Mouse (Mus musculus) neural tube, embryonic 12.5 days (tissue): ENCODE data around the gene Ugp2. TPM values are rescaled to one million over a fixed set of nuclear protein-coding genes. Genes with fewer than 3 reads are reported as not detected.
A peak's percentile ranks its signal among the peaks of the same experiment; 100 is the strongest.

Experiments
- ATAC-seq: fragments of 200-750 bp; cut with Nextera tagmentation; 2 replicates; pipeline ENCODE4 v1.8.0; 2017; ENCODE audit warnings: low read depth, mild to moderate bottlenecking, moderate TSS enrichment, moderate library complexity; ENCODE audit not compliant: low FRiP score
- H3K27ac ChIP-seq: fragments of 300-500 bp; sonication (generic); 2 replicates; pipeline ENCODE4 v1.5.1; 2016
- H3K27me3 ChIP-seq: fragments of 300-500 bp; sonication (generic); replicated peaks from 2 replicates; pipeline ENCODE4 v1.6.1; 2016; ENCODE audit warnings: mild to moderate bottlenecking
- H3K36me3 ChIP-seq: fragments of 300-500 bp; sonication (generic); 2 replicates; pipeline ENCODE4 v1.6.1; 2016; ENCODE audit warnings: mild to moderate bottlenecking
- H3K4me1 ChIP-seq: fragments of 300-500 bp; sonication (generic); 2 replicates; pipeline ENCODE4 v1.6.1; 2016
- H3K4me2 ChIP-seq: fragments of 300-500 bp; sonication (generic); replicated peaks from 2 replicates; pipeline ENCODE4 v1.6.1; 2016; ENCODE audit warnings: mild to moderate bottlenecking
- H3K4me3 ChIP-seq: fragments of 300-500 bp; sonication (generic); 2 replicates; pipeline ENCODE4 v1.5.1; 2016
- H3K9ac ChIP-seq: fragments of 300-500 bp; sonication (generic); 2 replicates; pipeline ENCODE4 v1.6.1; 2016; ENCODE audit warnings: mild to moderate bottlenecking
- H3K9me3 ChIP-seq: fragments of 300-500 bp; sonication (generic); 2 replicates; pipeline ENCODE4 v1.6.1; 2016; ENCODE audit warnings: mild to moderate bottlenecking
- WGBS: fragments of 180-500 bp; shearing (Covaris S2); methylation state at CpG from one replicate; pipeline ENCODE4 v1.1.7; 2016; 5-methylcytosine and 5-hydroxymethylcytosine counted together
- polyA plus RNA-seq: library from polyadenylated mRNA; unstranded; fragments of >200 nt; fragmentation: Nextera tagmentation; extraction: Ambion mirVana; gene quantifications from 2 replicates; pipeline ENCODE4 v1.2.1, GENCODE M21; 2016

The Ugp2 gene
- polyA plus RNA-seq, 1 experiment from 2014 or later = 75.0 TPM

DNA sequence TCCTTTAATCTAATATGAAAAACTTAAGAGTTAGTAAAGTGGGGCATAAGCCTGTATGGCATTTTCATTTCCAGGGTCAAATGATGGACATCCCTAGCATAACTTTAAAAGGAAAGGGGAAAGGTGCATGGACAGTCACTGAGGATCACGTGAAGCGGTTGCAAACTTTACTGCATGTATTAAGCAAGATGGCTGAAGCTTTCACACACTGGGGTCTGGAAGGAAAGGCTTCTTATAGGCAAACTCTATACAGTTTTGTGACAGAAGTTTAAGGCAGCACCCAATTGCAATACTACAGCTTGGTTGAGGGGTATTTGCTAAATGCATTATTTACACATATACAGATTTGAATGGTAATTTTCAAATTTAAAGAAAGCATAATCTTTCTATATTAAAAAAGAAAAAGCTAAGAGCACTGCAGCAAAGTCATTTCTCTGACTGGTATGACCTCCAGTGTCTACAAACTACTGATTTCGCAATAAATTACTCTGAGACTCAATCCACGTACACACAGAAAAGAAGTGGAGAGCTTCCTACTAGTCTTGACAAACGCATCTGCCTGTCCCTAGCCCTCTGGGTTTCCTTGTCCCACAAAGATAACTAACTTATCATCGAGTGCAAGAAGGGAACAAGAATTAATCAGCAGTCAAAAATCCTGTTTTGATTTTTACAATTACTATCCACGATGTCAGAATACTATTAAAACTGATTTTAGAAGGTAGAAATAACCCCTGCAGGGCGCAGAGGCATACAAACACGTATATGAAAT, 1.6 kb downstream of the Ugp2 start:
- no peak overlapping the region for H3K27ac ChIP-seq
- H3K9me3 ChIP-seq = no peaks in the 10 kb centered on the region
- peak overlapping the region; percentile 64 for H3K4me2 ChIP-seq
- peaks cover 17% of the 10 kb centered on the region for H3K4me1 ChIP-seq
- H3K36me3 ChIP-seq = no peaks in the 10 kb centered on the region
- no peaks in the 10 kb centered on the region for H3K27me3 ChIP-seq
- WGBS = 26% methylated on average over 9 of the region's 9 CpGs
- ATAC-seq = no peak
- H3K4me3 ChIP-seq = peak overlapping the region; percentile 80
- peak overlapping the region; percentile 80; the same call in 1 of the 2 replicates for H3K9ac ChIP-seq

DNA sequence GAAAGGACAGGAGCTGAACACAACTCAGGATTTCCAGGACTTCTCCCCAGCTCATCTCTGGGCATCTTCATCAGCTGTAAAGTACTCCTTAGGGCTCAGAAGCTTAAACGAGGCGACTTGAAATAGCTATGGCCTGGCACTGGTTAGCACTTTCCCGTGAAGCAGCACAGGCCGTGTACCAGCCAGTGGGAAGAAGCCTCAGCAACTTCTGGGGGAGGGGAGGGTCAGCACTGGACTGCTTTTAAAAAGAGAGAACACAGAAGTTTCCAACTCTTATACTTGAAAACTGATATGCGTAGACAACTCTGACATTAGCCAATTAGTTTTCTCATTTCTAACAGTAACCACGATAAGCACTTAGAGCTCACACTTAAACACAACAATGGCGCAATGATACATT, 2.5 kb downstream of the Ugp2 start:
- no peak for ATAC-seq
- 50% methylated on average over 7 of the region's 7 CpGs for WGBS
- no peak overlapping the region for H3K9ac ChIP-seq
- no peaks in the 10 kb centered on the region for H3K9me3 ChIP-seq
- H3K36me3 ChIP-seq = no peaks in the 10 kb centered on the region
- no peaks in the 10 kb centered on the region for H3K27me3 ChIP-seq
- H3K27ac ChIP-seq = no peak overlapping the region
- peaks cover 17% of the 10 kb centered on the region for H3K4me1 ChIP-seq
- H3K4me2 ChIP-seq = peak overlapping the region; percentile 64
- 0 out of 2 replicates have a peak overlapping the region, but pooled peaks have one; percentile 3 for H3K4me3 ChIP-seq

DNA sequence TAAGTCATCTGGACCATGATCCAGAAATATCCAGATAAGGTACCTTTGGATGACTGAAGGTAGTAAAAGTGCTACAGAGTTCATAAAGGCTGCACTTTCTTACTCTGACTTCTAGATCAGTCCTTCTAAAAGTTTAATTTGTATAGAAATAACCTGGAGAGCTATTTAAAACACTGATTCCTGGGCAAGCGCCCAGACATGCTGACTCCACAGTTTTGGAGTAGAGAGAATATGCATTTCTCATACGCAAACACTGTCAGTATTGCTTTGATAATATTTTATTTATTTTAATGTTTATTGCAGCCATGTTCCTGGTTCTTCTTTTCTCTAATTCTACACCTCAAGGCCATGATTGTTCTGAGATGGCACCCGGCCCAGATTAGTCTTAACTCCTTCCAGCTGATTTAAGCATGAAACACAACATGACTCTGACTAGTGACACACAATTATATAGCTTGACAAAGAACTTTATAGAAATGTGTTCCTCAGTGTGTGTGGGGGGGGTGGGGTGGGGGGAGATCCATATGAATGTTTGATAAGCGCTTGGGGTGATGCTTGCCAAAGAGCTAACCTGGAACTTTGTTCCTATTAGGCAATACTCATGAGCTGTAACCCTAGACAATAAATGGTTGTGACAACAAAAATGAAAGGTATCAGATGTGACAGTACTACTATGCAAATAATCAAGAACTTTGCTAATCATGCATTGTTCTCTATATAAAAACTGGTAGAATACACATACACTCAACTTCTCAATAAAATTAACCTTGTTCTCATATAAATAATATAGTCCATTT, 7.7 kb downstream of the Ugp2 start:
- Histone ChIP-seq H3K9ac (no peak overlapping the region), H3K4me2 (no peak overlapping the region), H3K4me3 (no peak overlapping the region), H3K36me3 (no peaks in the 10 kb centered on the region), H3K27ac (no peak overlapping the region), H3K27me3 (no peaks in the 10 kb centered on the region), H3K4me1 (peaks cover 3% of the 10 kb centered on the region), H3K9me3 (no peaks in the 10 kb centered on the region)
- WGBS = 95% methylated on average over 4 of the region's 4 CpGs
- ATAC-seq = no peak

DNA sequence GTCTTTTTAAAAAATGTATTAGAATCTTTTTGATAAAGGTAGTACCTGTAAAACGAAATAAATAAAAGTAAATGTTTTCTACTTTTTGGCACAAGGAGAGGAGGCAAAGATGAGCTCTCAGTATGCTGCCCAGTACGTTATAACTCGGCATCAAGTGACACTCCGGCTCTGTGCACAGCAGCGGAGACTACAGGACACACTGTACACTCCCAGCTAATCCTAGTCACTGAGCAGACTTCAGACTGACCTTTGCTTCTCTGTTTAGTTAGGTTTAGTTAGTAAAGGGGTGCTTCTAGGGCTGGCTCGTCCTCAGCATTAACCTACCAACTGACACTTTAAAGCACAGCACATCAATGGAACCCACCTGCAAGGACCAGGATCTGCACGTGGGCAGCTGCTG, 19.7 kb downstream of the Ugp2 start:
- no peak overlapping the region for H3K27ac ChIP-seq
- WGBS = 91% methylated on average over 7 of the region's 7 CpGs
- no peaks in the 10 kb centered on the region for H3K4me1 ChIP-seq
- H3K9me3 ChIP-seq = no peaks in the 10 kb centered on the region
- H3K27me3 ChIP-seq = no peaks in the 10 kb centered on the region
- H3K4me2 ChIP-seq = no peak overlapping the region
- no peak for ATAC-seq
- peaks cover 12% of the 10 kb centered on the region for H3K36me3 ChIP-seq
- no peak overlapping the region for H3K9ac ChIP-seq
- H3K4me3 ChIP-seq = no peak overlapping the region

DNA sequence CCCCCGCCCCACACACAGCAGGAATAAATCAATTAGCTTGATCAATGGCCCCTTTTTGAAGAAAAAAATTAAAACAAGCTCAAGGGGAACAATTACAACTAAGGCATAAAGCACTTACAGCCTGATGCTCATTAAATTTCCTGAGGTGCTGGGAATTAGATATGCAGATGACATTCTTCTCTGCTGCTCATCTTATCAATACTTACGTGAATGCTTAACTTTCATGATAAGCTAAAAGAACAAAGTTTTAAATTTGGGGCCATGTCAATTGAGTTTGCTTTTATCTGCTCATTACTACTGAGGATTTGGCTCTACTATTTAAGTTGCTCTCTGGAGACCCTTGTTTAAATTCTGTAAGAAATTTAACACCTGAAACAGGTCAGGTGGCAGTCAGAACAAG, 22.1 kb downstream of the Ugp2 start:
- Histone ChIP-seq H3K27me3 (no peaks in the 10 kb centered on the region), H3K4me3 (no peak overlapping the region), H3K27ac (no peak overlapping the region), H3K4me2 (no peak overlapping the region), H3K36me3 (peaks cover 19% of the 10 kb centered on the region), H3K9me3 (no peaks in the 10 kb centered on the region), H3K9ac (no peak overlapping the region), H3K4me1 (no peaks in the 10 kb centered on the region)
- ATAC-seq = no peak
- WGBS = 87% methylated on average over 2 of the region's 2 CpGs

DNA sequence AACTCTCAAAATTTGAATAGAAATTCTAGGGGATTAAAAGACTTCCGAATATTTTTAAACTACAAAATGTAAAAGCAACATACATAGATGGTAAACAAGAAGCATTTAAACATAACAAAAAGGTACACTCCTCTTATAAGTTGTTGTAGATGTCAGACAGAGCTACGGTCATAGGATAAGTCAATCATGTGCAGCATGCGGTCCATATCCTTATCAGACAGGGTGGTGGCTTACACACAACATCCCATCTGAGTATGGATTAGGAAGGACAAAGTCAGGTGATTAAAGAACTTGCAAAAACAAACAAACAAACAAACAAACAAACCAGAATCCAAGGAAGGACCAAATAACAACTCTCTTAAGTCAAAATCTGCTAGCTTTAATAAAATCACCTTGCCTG, 25.0 kb downstream of the Ugp2 start:
- no peaks in the 10 kb centered on the region for H3K4me1 ChIP-seq
- H3K4me3 ChIP-seq = no peak overlapping the region
- H3K4me2 ChIP-seq = no peak overlapping the region
- WGBS = 95% methylated on average over 3 of the region's 3 CpGs
- H3K27ac ChIP-seq = no peak overlapping the region
- ATAC-seq = no peak
- peaks cover 15% of the 10 kb centered on the region for H3K36me3 ChIP-seq
- no peak overlapping the region for H3K9ac ChIP-seq
- H3K27me3 ChIP-seq = no peaks in the 10 kb centered on the region
- H3K9me3 ChIP-seq = no peaks in the 10 kb centered on the region

DNA sequence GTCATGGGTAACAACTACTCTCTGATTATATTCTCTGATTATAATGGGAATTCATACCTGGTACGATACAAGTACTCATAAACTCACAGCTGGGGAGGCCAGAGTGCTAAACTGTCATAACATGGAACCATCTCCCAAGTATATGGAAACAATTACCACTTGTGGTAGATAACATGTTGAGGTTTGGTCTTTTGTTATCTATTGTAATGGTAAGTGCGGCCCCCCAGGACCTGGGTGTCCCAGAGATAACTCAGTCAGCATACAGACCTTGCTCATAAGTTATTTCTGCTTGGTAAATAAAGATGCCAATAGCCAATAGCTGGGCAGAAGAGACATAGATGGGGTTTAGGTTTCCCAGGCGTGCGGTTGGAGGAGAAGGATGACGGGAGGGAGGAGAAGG, 27.5 kb downstream of the Ugp2 start:
- WGBS = 95% methylated on average over 5 of the region's 5 CpGs

DNA sequence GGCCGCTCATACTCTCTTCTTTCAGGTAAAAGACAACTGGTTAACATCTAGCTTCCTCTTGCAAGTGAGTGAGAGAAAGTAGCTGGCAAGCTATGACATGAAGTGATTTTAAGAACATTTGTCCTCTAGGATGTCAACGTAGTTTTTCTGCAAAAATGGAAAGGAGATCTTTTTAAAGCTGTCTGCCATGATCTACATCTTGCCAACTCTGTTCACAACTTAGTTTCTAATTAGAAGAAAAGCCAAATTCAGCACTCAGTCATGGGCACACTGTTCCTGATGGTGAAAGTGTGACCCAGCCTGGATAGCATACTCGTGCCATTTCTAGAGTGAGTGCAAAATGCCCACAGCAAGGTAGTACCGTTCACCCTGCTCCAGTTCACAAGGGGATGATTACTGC, 31.9 kb downstream of the Ugp2 start:
- H3K9ac ChIP-seq = no peak overlapping the region
- no peak for ATAC-seq
- H3K9me3 ChIP-seq = no peaks in the 10 kb centered on the region
- 85% methylated on average over 4 of the region's 4 CpGs for WGBS
- H3K36me3 ChIP-seq = peaks cover 8% of the 10 kb centered on the region; the same call in 1 of the 2 replicates
- H3K4me1 ChIP-seq = no peaks in the 10 kb centered on the region
- H3K4me2 ChIP-seq = no peak overlapping the region
- H3K27me3 ChIP-seq = no peaks in the 10 kb centered on the region
- no peak overlapping the region for H3K27ac ChIP-seq
- no peak overlapping the region for H3K4me3 ChIP-seq

More for the DNA sequence above, 27.5 kb downstream of the Ugp2 start:
- no peak for ATAC-seq
- no peaks in the 10 kb centered on the region for H3K4me1 ChIP-seq
- no peak overlapping the region for H3K4me3 ChIP-seq
- no peak overlapping the region for H3K4me2 ChIP-seq
- no peaks in the 10 kb centered on the region for H3K9me3 ChIP-seq
- H3K27ac ChIP-seq = no peak overlapping the region
- peaks cover 15% of the 10 kb centered on the region; the same call in 1 of the 2 replicates for H3K36me3 ChIP-seq
- no peak overlapping the region for H3K9ac ChIP-seq
- H3K27me3 ChIP-seq = no peaks in the 10 kb centered on the region

DNA sequence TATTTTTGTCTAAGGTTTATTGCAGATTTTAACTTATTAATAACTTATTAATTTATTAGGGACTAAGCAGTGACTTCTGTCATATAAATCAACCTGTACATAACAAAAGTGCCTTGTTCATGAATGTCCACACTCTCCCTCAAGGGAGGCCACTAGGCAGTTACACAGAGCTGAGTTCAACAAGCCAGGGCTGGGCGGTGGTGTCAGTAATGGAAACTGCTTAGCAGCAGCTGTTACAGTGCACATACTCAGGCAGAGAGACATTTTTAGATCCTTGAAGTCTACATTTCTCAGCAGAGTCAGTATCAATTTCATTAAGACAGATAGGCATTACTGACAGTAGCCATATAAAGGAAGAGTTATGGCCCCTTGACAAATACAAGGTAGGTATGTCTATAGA, 33.1 kb downstream of the Ugp2 start:
- Histone ChIP-seq H3K9me3 (no peaks in the 10 kb centered on the region), H3K4me2 (no peak overlapping the region), H3K27ac (no peak overlapping the region), H3K9ac (no peak overlapping the region), H3K4me1 (no peaks in the 10 kb centered on the region), H3K4me3 (no peak overlapping the region), H3K36me3 (peaks cover 7% of the 10 kb centered on the region; the same call in 1 of the 2 replicates), H3K27me3 (no peaks in the 10 kb centered on the region)
- 0 out of 2 replicates have a peak, but pooled peaks have one; percentile 29 for ATAC-seq
- WGBS = 72% methylated on average over 1 of the region's 1 CpGs

DNA sequence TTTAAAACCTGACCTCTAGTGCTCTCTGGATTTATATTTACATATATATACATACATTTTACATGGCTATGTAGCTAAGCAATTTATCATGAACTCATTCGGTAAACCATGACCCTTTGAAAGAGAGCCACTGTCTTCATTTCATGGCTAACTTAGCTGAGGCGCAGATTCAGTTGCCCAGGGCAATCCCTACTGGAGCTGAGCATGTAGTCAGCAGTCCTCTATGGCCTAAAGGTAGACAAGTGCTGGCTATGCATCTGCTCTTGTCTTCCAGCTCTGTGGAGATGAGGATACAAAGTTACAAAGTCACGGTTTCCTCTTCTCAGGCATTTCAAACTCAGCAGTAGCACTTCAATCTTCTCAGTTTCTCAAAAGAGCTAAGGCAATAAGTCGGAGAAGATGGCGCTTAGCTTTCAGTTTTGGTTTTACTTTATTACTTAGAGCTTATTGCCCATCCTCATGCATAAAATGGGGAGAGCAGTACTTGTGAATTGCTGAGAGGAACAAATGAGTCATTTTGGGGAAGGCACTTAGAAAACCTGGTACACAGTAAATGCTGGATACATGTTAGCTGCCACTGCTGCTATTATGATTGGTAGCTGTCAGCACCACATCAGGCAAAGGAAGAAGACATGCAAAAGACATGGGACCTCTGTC, 38.2 kb downstream of the Ugp2 start:
- no peak overlapping the region for H3K27ac ChIP-seq
- H3K4me1 ChIP-seq = no peaks in the 10 kb centered on the region
- no peak for ATAC-seq
- H3K4me2 ChIP-seq = no peak overlapping the region
- no peaks in the 10 kb centered on the region for H3K9me3 ChIP-seq
- 87% methylated on average over 5 of the region's 5 CpGs for WGBS
- H3K36me3 ChIP-seq = peaks cover 37% of the 10 kb centered on the region
- H3K4me3 ChIP-seq = no peak overlapping the region
- H3K27me3 ChIP-seq = no peaks in the 10 kb centered on the region
- no peak overlapping the region for H3K9ac ChIP-seq

DNA sequence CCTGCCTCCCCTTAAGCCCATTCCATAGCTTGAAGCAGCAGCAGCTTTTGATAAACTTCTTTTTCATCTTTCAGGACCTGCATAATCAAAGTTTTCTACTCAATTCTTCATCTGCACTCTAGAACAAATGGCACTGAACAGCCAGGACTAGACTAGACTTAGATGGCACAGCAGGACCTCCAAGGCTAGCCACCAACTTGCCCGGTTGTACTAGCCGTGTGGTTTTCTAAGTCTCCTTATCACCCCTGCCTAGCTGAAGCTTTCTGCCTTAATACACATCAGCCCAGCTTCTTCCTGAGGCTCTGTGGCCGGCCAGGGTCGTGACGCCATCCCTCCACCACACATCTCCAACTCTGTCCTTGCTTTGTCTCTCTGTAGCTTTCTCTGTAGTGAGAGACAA, 42.9 kb downstream of the Ugp2 start:
- Histone ChIP-seq H3K9ac (no peak overlapping the region), H3K4me3 (no peak overlapping the region), H3K27ac (no peak overlapping the region), H3K4me2 (no peak overlapping the region), H3K27me3 (no peaks in the 10 kb centered on the region), H3K36me3 (peaks cover 38% of the 10 kb centered on the region), H3K4me1 (no peaks in the 10 kb centered on the region), H3K9me3 (no peaks in the 10 kb centered on the region)
- 94% methylated on average over 5 of the region's 5 CpGs for WGBS
- ATAC-seq = no peak

DNA sequence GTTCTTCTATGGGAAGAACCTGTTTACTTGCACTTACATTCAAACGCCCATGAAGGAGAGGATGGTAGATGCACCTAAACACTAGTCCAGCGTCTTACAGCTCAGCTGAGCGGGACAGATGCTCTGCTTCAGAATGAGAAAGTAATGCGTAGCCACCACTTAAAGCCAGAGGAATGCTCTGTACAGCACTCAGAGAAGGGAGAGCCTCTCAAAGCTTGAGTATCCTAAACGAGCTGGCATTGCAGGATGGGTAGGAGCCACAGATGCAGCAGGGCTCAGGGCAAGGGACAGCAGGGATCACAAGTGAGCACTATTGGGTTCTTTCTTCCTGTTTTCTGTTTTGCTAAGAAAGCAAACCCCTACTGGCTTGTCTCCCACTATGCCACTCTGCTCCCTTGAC, 43.5 kb downstream of the Ugp2 start:
- Histone ChIP-seq H3K4me3 (no peak overlapping the region), H3K4me2 (no peak overlapping the region), H3K27me3 (no peaks in the 10 kb centered on the region), H3K9ac (no peak overlapping the region), H3K36me3 (peaks cover 35% of the 10 kb centered on the region), H3K27ac (no peak overlapping the region), H3K9me3 (no peaks in the 10 kb centered on the region), H3K4me1 (no peaks in the 10 kb centered on the region)
- ATAC-seq = no peak
- 92% methylated on average over 5 of the region's 5 CpGs for WGBS
